Mouse (Mus musculus) monocyte, adult 59 days (primary cell): ENCODE results near the gene Tulp1. TPM values are rescaled to one million over a fixed set of nuclear protein-coding genes. Genes with fewer than 3 reads are reported as not detected.

Source experiments
- total RNA-seq, 2 experiments: library from RNA; stranded (reverse); gene quantifications; one replicate each; pipeline ENCODE4 v1.2.4; 2023

Gene Tulp1
- total RNA-seq = not detected

DNA sequence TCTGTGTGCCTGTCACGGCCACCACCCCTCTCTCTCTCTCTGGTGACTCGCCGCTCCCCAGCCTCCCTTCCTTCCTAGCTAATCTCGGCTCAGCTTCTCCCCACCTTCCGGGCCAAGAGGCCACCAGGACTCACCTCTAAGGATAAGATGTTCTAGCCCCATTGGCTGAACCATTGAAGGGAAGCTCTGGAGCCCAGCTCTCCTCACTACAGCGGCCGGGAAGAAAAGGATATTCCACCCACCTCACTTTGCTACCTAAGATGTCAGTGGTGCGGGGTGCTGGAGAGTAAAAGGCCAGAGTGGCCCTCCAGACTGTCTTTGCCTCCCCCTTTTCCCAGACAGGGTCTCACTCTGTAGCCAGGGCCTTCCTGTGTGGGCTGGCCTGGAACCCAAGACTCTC is at the start of gene Tulp1:
TSS of gene Tulp1 (minus strand) at position 101 of the 400 bp plus-strand sequence.

DNA sequence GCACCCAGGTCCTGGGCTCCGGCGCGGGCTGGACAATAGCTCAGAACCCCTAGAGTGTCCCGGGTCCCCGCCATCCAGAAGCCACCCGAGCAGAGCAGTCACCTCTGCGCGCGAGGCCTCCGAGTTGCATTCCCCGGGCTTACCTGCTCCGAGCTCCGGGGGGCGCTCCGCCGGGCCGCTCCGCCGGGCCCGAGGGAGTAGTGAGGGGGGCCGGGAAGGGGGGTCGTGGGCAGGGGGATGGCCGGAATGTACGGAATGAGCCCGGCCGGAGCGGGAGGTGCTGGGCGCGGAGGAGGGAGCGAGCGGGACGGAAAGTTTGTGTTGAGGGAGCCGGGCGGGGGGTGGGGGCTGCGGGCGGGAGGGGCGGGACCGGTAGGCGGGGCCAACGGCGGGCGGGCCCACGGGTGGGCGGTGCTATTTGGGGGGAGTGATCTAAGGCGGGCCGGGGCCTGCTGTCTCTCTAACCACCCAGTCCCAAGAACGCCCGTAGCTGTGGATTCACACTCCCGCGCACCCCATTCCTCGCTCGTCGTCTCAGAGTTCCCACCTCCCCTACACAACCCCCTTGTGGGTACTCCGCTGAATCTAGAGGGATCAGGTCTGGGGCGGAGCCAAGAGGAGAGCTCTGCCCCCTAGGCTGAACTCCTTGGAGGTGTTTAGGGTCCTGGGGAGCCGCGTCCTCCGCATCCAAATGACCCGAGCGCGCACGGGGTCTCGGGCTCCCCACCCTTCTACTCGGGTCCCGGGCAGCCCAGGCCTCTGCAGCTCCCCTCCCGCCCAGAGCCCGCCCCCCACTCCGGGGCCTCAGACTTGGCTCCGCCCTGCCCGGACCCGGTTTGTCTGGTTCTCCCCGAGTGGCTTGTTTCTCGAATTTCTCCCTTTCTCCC is 14.3 kb downstream of the Tulp1 start, which contains the start of gene Tead3:
TSS of gene Tead3 (minus strand) at position 352 of the 887 bp plus-strand sequence.

DNA sequence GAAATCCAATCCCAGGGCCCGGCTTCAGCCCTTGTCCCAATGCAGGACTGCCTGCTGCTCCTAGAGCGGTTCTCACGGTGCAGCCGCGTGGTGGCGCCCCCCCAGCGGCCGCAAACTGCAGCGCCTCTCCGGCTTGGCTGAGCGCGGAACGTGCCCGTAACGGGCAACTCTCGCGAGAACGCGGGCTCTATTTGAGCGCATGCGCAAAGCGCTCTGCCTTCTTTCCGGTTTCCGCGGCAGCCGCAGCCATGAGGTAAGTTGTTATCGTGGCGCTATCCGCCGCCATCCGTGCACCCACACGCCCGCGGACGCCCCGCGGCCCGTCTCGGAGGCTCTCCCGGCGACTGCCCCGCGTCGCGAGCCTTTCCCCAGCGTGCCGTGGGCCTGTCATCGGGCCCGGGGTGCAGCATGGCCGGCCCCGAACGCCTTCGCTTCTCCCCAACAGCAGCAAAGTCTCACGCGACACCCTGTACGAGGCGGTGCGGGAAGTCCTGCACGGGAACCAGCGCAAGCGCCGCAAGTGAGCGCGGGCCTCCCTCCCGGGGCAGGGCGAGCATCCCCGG is 36.6 kb downstream of the Tulp1 start, which contains the start of gene Rpl10a:
TSS of gene Rpl10a (plus strand) at position 106 of the 563 bp plus-strand sequence.

DNA sequence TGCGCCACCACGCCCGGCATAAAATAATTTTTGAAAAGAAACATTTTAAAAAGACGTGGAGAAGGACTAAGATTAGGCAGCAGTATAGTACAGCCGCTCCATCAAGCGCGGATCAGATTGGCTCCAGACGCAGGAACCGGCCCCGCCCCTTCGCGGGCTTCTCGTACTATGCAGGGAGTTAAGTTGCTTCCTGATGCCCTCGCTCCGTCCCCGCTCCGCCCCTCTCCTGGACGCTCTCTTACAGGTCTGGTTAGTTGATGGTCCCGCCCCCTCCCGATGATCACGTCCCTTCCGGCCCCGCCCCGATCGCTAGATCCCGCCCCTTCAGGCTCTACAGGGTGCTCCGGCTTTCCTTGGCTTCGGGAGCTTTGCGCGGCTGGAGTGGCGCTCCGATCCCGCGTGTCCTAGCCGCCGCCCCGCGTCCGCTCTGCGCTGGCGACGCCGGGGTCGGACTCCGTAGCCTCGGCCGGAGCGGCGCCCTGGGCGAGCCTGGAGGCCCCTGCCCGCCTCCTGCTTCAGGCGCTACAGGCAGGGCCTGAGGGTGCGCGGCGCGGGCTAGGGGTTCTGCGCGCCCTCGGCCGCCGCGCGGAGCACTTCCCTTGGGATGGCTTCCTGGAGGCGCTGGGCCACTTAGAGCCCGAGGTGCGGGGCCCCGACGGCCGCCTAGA is 51.7 kb downstream of the Tulp1 start, which contains the start of gene Fance:
TSS of gene Fance (plus strand) at position 308 of the 668 bp plus-strand sequence.

Other genes starting within 250 kb of the Tulp1 start
- gene Scube3, start 223.1 kb downstream of the Tulp1 start, total RNA-seq = under 1 TPM; 0.15 to 0.24 TPM
- 1 to 10 TPM; 6.8 to 9.0 TPM for gene Zfp523, start 188.1 kb downstream of the Tulp1 start, total RNA-seq
- gene Def6, start 157.4 kb downstream of the Tulp1 start, total RNA-seq = 10 to 100 TPM; 49.9 to 51.2 TPM
- 10 to 100 TPM; 42.2 to 43.7 TPM for gene Ppard, start 132.5 kb downstream of the Tulp1 start, total RNA-seq
- gene Fance, start 51.7 kb downstream of the Tulp1 start, total RNA-seq = 10 to 100 TPM; 20.9 to 22.0 TPM
- gene Rpl10a, start 36.8 kb downstream of the Tulp1 start, total RNA-seq = 100 to 1,000 TPM; 904 to 928 TPM
- not detected for gene Tead3, start 14.4 kb downstream of the Tulp1 start, total RNA-seq
- gene Fkbp5, start 152.3 kb upstream of the Tulp1 start, total RNA-seq = 10 to 100 TPM; 23.0 to 29.0 TPM
- not detected for gene Armc12, start 165.6 kb upstream of the Tulp1 start, total RNA-seq
- gene Clpsl2, start 184.2 kb upstream of the Tulp1 start, total RNA-seq = not detected
- 1 to 10 TPM in 1 of 2 experiments, not detected in 1; 3.6 TPM for gene Clps, start 195.5 kb upstream of the Tulp1 start, total RNA-seq
- gene Lhfpl5, start 210.4 kb upstream of the Tulp1 start, total RNA-seq = not detected